Mouse (Mus musculus) ES-E14 (cell line): Measurements from ENCODE around the gene Zbtb25. TPM values are rescaled to one million over a fixed set of nuclear protein-coding genes. Genes with fewer than 3 reads are reported as not detected.

Experiments used
- DNase-seq: peaks from one replicate; pipeline ENCODE4 v3.0.0-alpha.2; 2013; ENCODE audit warnings: low read depth, low spot score
- H3K27ac ChIP-seq: 2 replicates; pipeline ENCODE4 v1.5.1; 2012; ENCODE audit warnings: low read depth, mild to moderate bottlenecking, low read length, moderate library complexity, mixed read lengths; ENCODE audit not compliant: poor library complexity, insufficient read depth, severe bottlenecking
- H3K36me3 ChIP-seq: 2 replicates; pipeline ENCODE4 v1.6.1; 2012; ENCODE audit warnings: mild to moderate bottlenecking, low read length, moderate library complexity, mixed read lengths; ENCODE audit not compliant: control insufficient read depth, poor library complexity, insufficient read depth, severe bottlenecking
- H3K4me1 ChIP-seq, 2 experiments: fragments of 150-350 bp in 1 of 2; sonication (generic) in 1 of 2; 2 replicates each; pipeline ENCODE4 v1.6.1; 2012; ENCODE audit warnings: low read length in 2 of 2, mild to moderate bottlenecking in 1 of 2, mixed read lengths in 1 of 2; ENCODE audit not compliant: control insufficient read depth in 2 of 2, insufficient read depth in 2 of 2, poor library complexity in 1 of 2
- H3K4me3 ChIP-seq, 2 experiments: fragments of 150-350 bp in 1 of 2; sonication (generic) in 1 of 2; 2 replicates each; pipeline ENCODE4 v1.5.1; 2012; ENCODE audit warnings: low read length in 2 of 2, low read depth in 1 of 2, mild to moderate bottlenecking in 1 of 2, mixed read lengths in 1 of 2; ENCODE audit not compliant: insufficient read depth in 1 of 2, poor library complexity in 1 of 2, severe bottlenecking in 1 of 2
- H3K9ac ChIP-seq: 2 replicates; pipeline ENCODE4 v1.6.1; 2012; ENCODE audit warnings: low read depth, mild to moderate bottlenecking, low read length, mixed read lengths; ENCODE audit not compliant: poor library complexity, insufficient read depth, severe bottlenecking
- H3K9me3 ChIP-seq: fragments of 150-350 bp; sonication (generic); 2 replicates; pipeline ENCODE4 v1.6.1; 2012; ENCODE audit warnings: low read depth, mild to moderate bottlenecking, low read length; ENCODE audit not compliant: control insufficient read depth, insufficient read depth
- CHD2 ChIP-seq: IDR thresholded peaks from 2 replicates; pipeline ENCODE4 v1.6.1; 2014; ENCODE audit warnings: mild to moderate bottlenecking, low read depth, low read length, inconsistent platforms
- HCFC1 ChIP-seq: IDR thresholded peaks from 2 replicates; pipeline ENCODE4 v1.6.1; 2012; ENCODE audit warnings: low read length, inconsistent platforms, borderline replicate concordance; ENCODE audit not compliant: insufficient read depth
- MAFK ChIP-seq: IDR thresholded peaks from 2 replicates; pipeline ENCODE4 v1.6.1; 2014; ENCODE audit warnings: mild to moderate bottlenecking, low read depth, low read length, inconsistent platforms; ENCODE audit not compliant: insufficient read depth
- ZC3H11A ChIP-seq: IDR thresholded peaks from 2 replicates; pipeline ENCODE4 v1.6.1; 2012; ENCODE audit warnings: low read depth, mild to moderate bottlenecking, inconsistent platforms, low read length, borderline replicate concordance
- ZNF384 ChIP-seq: IDR thresholded peaks from 2 replicates; pipeline ENCODE4 v1.6.1; 2012; ENCODE audit warnings: low read depth, low read length, inconsistent platforms
- in situ Hi-C, 2 experiments: fragments of 600-800 bp; cut with MboI; formaldehyde crosslinking; loops; one replicate each; pipeline ENCODE4 v1.15.1; 2025; ENCODE audit warnings: low sequenced_read_pairs in 2 of 2, inconsistent platforms in 1 of 2; ENCODE audit not compliant: unreplicated experiment in 2 of 2
- total RNA-seq: library from RNA; depleted of rRNA; stranded (reverse); fragments of 300-350 nt; gene quantifications from 2 replicates; pipeline ENCODE4 v1.2.3, GENCODE M21; 2012

Gene Zbtb25
- total RNA-seq, 1 experiment = 5.5 TPM

GRCm38 (mm10) chr12:76318282-76319212 lies 50.9 kb downstream of the Zbtb25 start:
- Histone ChIP-seq H3K27ac (no peak overlapping the region), H3K4me1 (no peaks in the 10 kb centered on the region), H3K9me3 (no peaks in the 10 kb centered on the region), H3K36me3 (peaks cover 59% of the 10 kb centered on the region), H3K4me3 (no peak overlapping the region), H3K9ac (no peak overlapping the region)
- in situ Hi-C loops = no loop called here
- DNase-seq = no peak
- TF ChIP-seq ZC3H11A (no peak), HCFC1 (no peak), MAFK (no peak), ZNF384 (no peak), CHD2 (no peak)

- no peak overlapping the region for H3K9ac ChIP-seq
- H3K4me3 ChIP-seq = no peak overlapping the region
- peaks cover 64% of the 10 kb centered on the region for H3K36me3 ChIP-seq
- no peak for DNase-seq
- in situ Hi-C loops = no loop called here
- no peaks in the 10 kb centered on the region for H3K9me3 ChIP-seq
- H3K27ac ChIP-seq = no peak overlapping the region
- H3K4me1 ChIP-seq = peaks cover 0 to under 1% of the 10 kb centered on the region in 2 experiments; a peak in 1 of 4 replicates
- no peak for TF ChIP-seq MAFK
- no peak for TF ChIP-seq HCFC1
- no peak for TF ChIP-seq ZNF384
- TF ChIP-seq ZC3H11A = no peak
- no peak for TF ChIP-seq CHD2
Observed at GRCm38 (mm10) chr12:76311951-76312350, 57.5 kb downstream of the Zbtb25 start.

GRCm38 (mm10) chr12:76311227-76311626 lies 58.2 kb downstream of the Zbtb25 start:
- Histone ChIP-seq H3K9ac (no peak overlapping the region), H3K9me3 (no peaks in the 10 kb centered on the region), H3K4me3 (no peak overlapping the region), H3K36me3 (peaks cover 65% of the 10 kb centered on the region), H3K4me1 (peaks cover 0 to 8% of the 10 kb centered on the region in 2 experiments; a peak in 1 of 4 replicates), H3K27ac (no peak overlapping the region)
- TF ChIP-seq CHD2 = no peak
- no peak for TF ChIP-seq HCFC1
- TF ChIP-seq MAFK = no peak
- TF ChIP-seq ZC3H11A = no peak
- in situ Hi-C loops = no loop called here
- DNase-seq = no peak

- TF ChIP-seq HCFC1 = no peak
- no peak for TF ChIP-seq ZNF384
- no peak for TF ChIP-seq ZC3H11A
- no peak for TF ChIP-seq MAFK
- no peak for TF ChIP-seq CHD2
- H3K36me3 ChIP-seq = peaks cover 63% of the 10 kb centered on the region
- no peaks in the 10 kb centered on the region for H3K9me3 ChIP-seq
- H3K4me1 ChIP-seq = peaks cover 0 to 10% of the 10 kb centered on the region in 2 experiments; a peak in 1 of 4 replicates
- no peak overlapping the region for H3K27ac ChIP-seq
- no peak overlapping the region for H3K4me3 ChIP-seq
- no peak overlapping the region for H3K9ac ChIP-seq
- DNase-seq = no peak
- in situ Hi-C loops = no loop called here
Observed at GRCm38 (mm10) chr12:76310633-76311032, 58.8 kb downstream of the Zbtb25 start.
